Mouse (Mus musculus) heart, postnatal 0 days (tissue): Measurements from ENCODE around the gene Epb41. TPM values are rescaled to one million over a fixed set of nuclear protein-coding genes. Genes with fewer than 3 reads are reported as not detected.

ENCODE experiments used
- ATAC-seq: fragments of 200-750 bp; cut with Nextera tagmentation; 2 replicates; pipeline ENCODE4 v1.8.0; 2017; ENCODE audit warnings: low read depth, moderate number of reproducible peaks, moderate library complexity; ENCODE audit not compliant: insufficient read depth
- DNase-seq: peaks from one replicate; pipeline ENCODE4 v3.0.0-alpha.2; 2016; ENCODE audit warnings: low spot score
- H3K27ac ChIP-seq: fragments of 300-500 bp; sonication (generic); 2 replicates; pipeline ENCODE4 v1.5.1; 2014; ENCODE audit warnings: low read depth, mild to moderate bottlenecking
- H3K27me3 ChIP-seq: fragments of 300-500 bp; sonication (generic); 2 replicates; pipeline ENCODE4 v1.6.1; 2014; ENCODE audit warnings: low read length, mixed read lengths; ENCODE audit not compliant: control insufficient read depth, insufficient read depth
- H3K36me3 ChIP-seq: fragments of 300-500 bp; sonication (generic); replicated peaks from 2 replicates; pipeline ENCODE4 v1.6.1; 2014; ENCODE audit warnings: low read length, mixed read lengths; ENCODE audit not compliant: control insufficient read depth, insufficient read depth
- H3K4me1 ChIP-seq: fragments of 300-500 bp; sonication (generic); 2 replicates; pipeline ENCODE4 v1.6.1; 2014; ENCODE audit warnings: antibody characterized with exemption; ENCODE audit not compliant: control insufficient read depth, insufficient read depth
- H3K4me2 ChIP-seq: fragments of 300-500 bp; sonication (generic); 2 replicates; pipeline ENCODE4 v1.6.1; 2014; ENCODE audit warnings: low read depth, mild to moderate bottlenecking, low read length, moderate library complexity
- H3K4me3 ChIP-seq: fragments of 300-500 bp; sonication (generic); 2 replicates; pipeline ENCODE4 v1.5.1; 2014; ENCODE audit warnings: low read depth, low read length
- H3K9ac ChIP-seq: fragments of 300-500 bp; sonication (generic); replicated peaks from 2 replicates; pipeline ENCODE4 v1.6.1; 2014; ENCODE audit warnings: low read depth, low read length, mixed read lengths
- H3K9me3 ChIP-seq: fragments of 300-500 bp; sonication (generic); replicated peaks from 2 replicates; pipeline ENCODE4 v1.6.1; 2016; ENCODE audit warnings: low read length; ENCODE audit not compliant: control insufficient read depth
- CTCF ChIP-seq: IDR thresholded peaks from 2 replicates; pipeline ENCODE4 v1.5.1; 2016; ENCODE audit warnings: antibody characterized with exemption, control low read depth, low read depth
- EP300 ChIP-seq: IDR thresholded peaks from 2 replicates; pipeline ENCODE4 v1.6.1; 2016; ENCODE audit warnings: antibody characterized with exemption, low read depth
- WGBS: fragments of 180-500 bp; shearing (Covaris S2); extraction: QIAGEN DNeasy Blood & Tissue Kit; methylation state at CpG from one replicate; pipeline ENCODE4 v1.1.7; 2014; 5-methylcytosine and 5-hydroxymethylcytosine counted together
- polyA plus RNA-seq: library from polyadenylated mRNA; unstranded; fragments of >200 nt; fragmentation: Nextera tagmentation; extraction: Ambion mirVana; gene quantifications from 2 replicates; pipeline ENCODE4 v1.2.1, GENCODE M21; 2015
- total RNA-seq: library from RNA; depleted of rRNA; stranded (reverse); fragments of >200 nt; gene quantifications from 2 replicates; pipeline ENCODE4 v1.2.3, GENCODE M21; 2014; ENCODE audit warnings: low replicate concordance

The Epb41 gene
- total and polyA plus RNA-seq, 2 experiments from 2014 or later: 26.6 to 52.8 TPM

- Histone ChIP-seq H3K4me3 (no peak overlapping the region), H3K36me3 (no peaks in the 10 kb centered on the region), H3K9ac (no peak overlapping the region), H3K4me1 (peaks cover 10% of the 10 kb centered on the region), H3K27me3 (peaks cover 30% of the 10 kb centered on the region), H3K4me2 (no peak overlapping the region), H3K27ac (no peak overlapping the region), H3K9me3 (no peaks in the 10 kb centered on the region)
- ATAC-seq: peak; percentile 29
- WGBS: 17% methylated on average over 15 of the region's 15 CpGs
- TF ChIP-seq EP300 (no peak), CTCF (peak; percentile 71)
- DNase-seq: peak; percentile 48
Observed at GRCm38 (mm10) chr4:131916425-131916824, 158.7 kb downstream of the Epb41 start.

GRCm38 (mm10) chr4:131915821-131916328 lies 159.2 kb downstream of the Epb41 start:
- H3K4me2 ChIP-seq: no peak overlapping the region
- H3K4me1 ChIP-seq: peaks cover 15% of the 10 kb centered on the region
- WGBS: 51% methylated on average over 13 of the region's 13 CpGs
- TF ChIP-seq EP300: no peak
- no peak for TF ChIP-seq CTCF
- H3K27ac ChIP-seq: no peak overlapping the region
- H3K36me3 ChIP-seq: no peaks in the 10 kb centered on the region
- DNase-seq: no peak
- H3K27me3 ChIP-seq: peaks cover 30% of the 10 kb centered on the region
- ATAC-seq: no peak
- H3K9ac ChIP-seq: no peak overlapping the region
- H3K4me3 ChIP-seq: no peak overlapping the region
- H3K9me3 ChIP-seq: no peaks in the 10 kb centered on the region

GRCm38 (mm10) chr4:131914891-131915469 lies 160.1 kb downstream of the Epb41 start:
- Histone ChIP-seq H3K4me3 (peak overlapping the region; percentile 23), H3K27me3 (peaks cover 30% of the 10 kb centered on the region), H3K9me3 (no peaks in the 10 kb centered on the region), H3K4me2 (peak overlapping the region; percentile 56), H3K36me3 (no peaks in the 10 kb centered on the region), H3K27ac (no peak overlapping the region), H3K9ac (no peak overlapping the region; the same call in 1 of the 2 replicates), H3K4me1 (peaks cover 15% of the 10 kb centered on the region)
- DNase-seq (peak; percentile 47), ATAC-seq (no peak)
- WGBS: 6% methylated on average over 31 of the region's 31 CpGs
- TF ChIP-seq CTCF (no peak), EP300 (no peak)

- H3K4me1 ChIP-seq: peaks cover 9% of the 10 kb centered on the region
- H3K9ac ChIP-seq: no peak overlapping the region
- no peak overlapping the region for H3K4me2 ChIP-seq
- H3K27ac ChIP-seq: no peak overlapping the region
- H3K36me3 ChIP-seq: no peaks in the 10 kb centered on the region
- no peak for TF ChIP-seq EP300
- no peak for DNase-seq
- peaks cover 30% of the 10 kb centered on the region for H3K27me3 ChIP-seq
- 42% methylated on average over 9 of the region's 9 CpGs for WGBS
- H3K4me3 ChIP-seq: no peak overlapping the region
- H3K9me3 ChIP-seq: no peaks in the 10 kb centered on the region
- ATAC-seq: no peak
Observed at GRCm38 (mm10) chr4:131914046-131914643, 161.0 kb downstream of the Epb41 start.

GRCm38 (mm10) chr4:131913526-131913925 lies 161.6 kb downstream of the Epb41 start:
- no peak for ATAC-seq
- peaks cover 5% of the 10 kb centered on the region; the same call in 1 of the 2 replicates for H3K4me1 ChIP-seq
- H3K27me3 ChIP-seq: peaks cover 30% of the 10 kb centered on the region
- no peaks in the 10 kb centered on the region for H3K36me3 ChIP-seq
- no peak overlapping the region for H3K27ac ChIP-seq
- H3K4me2 ChIP-seq: no peak overlapping the region
- DNase-seq: no peak
- no peak for TF ChIP-seq EP300
- WGBS: 67% methylated on average over 10 of the region's 10 CpGs
- H3K9me3 ChIP-seq: no peaks in the 10 kb centered on the region
- H3K4me3 ChIP-seq: no peak overlapping the region
- H3K9ac ChIP-seq: no peak overlapping the region
